Mouse (Mus musculus): ENCODE measurements at regions not wholly inside any gene's neighbourhood (a gene's known extent, or its start where the extent isn't known, plus 50 kb on each side); places are given as distances from the start of the nearest gene placed in this dataset.

DNA sequence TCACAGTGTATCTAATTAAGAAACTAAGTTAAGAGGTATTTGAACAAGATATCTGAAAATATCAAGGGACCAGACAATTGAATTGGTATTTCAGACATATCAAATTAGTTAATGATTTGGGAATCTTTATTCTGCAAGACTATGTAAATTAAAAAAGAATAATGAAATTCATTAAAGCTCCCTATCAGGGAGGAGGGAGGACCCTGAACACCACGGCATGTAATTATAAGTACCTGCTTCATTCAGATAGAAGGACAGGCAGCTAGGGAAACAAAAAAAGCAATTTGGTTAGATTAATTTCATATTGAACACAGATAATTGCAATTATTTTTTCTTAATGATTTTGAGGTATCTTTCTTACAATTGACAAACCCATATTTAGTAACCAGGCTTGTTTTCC, 1090.3 kb downstream of the Pla2g4a start:
- no peak for DNase-seq

DNA sequence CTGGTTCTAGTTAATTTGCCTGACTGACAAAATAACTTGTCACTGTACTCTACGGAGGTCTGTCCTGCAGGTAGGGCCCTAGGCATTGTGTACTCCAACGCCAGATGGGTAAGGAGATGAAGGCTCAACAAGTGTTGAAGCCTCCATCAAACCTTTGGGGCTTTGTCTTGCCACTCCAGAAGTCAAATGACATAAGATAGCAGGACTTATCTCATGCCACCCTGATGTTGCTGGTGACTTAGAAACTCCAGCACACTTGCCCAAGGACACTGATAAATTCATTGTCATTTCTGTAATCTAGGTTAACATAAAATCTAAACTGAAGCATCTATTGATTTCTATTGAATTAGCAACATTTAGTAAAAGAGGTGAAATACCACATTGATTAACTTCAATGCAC, 1097.5 kb downstream of the Pla2g4a start:
- no peak for DNase-seq

DNA sequence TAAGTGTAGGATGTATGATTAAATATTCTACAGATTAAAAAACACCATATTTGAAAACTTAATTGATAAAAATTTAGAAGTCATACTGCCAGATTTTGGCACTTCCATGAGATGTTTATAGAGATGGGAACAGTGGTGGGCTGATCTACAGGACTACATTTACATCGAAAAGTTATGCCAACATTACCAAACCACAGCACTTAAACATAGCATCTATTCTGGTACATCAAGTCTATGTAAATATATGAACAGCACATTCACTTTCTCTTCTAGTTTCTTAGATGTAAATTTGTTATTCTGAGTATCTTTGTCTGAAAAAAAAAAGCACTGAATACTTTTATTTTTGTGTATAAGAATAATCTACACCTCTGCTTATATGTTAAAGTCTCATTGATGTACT, 1108.1 kb downstream of the Pla2g4a start:
- DNase-seq = no peak

DNA sequence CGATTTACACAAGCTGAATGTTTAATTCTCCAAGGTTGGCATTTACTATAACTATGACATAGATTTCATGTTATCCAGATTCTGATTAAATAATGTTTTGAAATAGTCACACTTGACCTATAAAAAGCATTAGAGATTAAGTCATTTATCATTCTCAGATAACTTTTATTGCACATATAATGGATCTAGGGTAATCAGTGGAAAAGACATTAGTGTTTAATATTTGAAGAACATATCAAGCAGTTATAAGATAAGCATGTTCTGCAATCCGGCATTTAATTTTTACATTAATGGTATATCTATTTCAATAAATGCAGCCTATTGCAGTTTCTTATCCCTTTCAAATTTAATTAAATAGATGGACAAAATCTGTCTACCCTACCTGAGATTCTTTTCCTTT, 1114.5 kb downstream of the Pla2g4a start:
- no peak for DNase-seq

DNA sequence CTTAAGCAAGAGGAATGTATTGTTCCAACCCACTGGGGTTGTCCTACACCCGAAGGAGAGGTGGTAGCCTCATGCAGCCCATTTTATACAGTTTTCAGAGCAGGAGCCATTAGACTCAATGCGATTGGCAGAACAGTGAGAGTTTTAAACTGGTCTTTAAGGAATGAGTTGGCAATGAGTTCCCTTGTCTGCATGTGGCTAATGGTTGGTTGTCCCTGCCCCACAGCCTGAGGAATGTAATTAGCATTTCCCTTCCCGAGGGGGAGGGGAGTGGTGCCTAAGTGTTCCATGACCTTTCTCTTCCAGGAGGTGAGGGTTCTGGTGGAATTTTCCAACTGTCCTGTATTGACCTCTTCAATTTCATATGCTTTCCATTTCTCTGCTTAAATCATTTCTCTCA, 1137.9 kb downstream of the Pla2g4a start:
- no peak for DNase-seq

DNA sequence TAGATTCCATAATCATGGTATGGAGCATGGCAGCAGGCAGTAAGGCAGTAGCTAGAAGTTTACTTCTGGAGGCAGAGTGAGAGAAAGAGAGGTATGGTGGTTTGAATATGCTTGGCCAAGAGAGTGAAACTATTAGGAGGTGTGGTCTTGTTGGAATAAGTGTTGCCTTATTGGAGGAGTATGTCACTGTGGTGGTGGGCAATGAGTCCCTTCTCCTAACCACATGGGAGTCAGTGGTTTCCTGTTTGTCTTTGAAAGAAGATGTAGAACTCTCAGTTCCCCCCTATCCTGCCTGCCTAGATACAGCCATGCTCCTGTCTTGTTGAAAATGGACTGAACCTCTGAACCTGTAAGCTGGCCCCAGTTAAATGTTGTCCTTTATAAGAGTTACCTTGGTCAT, 1152.4 kb downstream of the Pla2g4a start:
- DNase-seq = no peak

DNA sequence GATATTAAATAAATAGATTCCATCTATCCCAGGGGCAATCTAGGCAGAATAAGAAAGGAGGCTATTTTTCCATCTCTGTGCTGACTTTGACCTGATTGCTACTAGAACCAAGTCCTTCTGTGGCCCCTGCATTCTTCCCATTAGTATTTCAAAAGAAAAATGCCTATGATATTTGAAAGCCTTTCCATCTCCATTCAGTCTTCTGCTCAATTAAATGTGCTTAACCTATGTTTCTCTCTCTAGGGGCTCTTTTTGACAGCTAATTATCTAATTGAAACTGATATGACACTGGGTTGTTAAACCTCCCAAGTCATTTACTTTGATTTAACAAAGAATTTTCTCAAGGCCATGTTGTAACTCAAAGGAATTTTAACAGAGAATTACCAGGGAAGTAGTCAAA, 1164.0 kb downstream of the Pla2g4a start:
- DNase-seq = no peak

DNA sequence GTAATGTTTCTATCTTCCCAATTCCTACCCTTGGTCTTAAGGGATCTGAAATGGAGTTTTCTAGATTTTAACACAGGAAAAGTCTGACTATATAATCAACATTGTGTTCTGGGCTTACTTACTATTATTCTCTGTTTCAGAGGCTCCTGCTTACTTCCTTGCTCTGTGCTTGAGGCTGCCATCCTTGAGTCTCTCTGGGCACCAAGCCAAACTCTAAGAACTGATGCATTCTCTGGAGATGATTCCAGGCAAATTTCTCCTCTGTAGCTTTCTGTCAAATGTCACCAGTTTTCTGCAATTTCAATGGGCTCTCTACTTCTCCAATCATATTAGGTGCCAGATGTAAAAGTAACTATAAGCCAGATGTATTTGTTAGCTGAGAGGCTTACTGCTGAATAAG, 1210.3 kb downstream of the Pla2g4a start:
- peak in 1 of 2 experiments; percentile 3 for DNase-seq

DNA sequence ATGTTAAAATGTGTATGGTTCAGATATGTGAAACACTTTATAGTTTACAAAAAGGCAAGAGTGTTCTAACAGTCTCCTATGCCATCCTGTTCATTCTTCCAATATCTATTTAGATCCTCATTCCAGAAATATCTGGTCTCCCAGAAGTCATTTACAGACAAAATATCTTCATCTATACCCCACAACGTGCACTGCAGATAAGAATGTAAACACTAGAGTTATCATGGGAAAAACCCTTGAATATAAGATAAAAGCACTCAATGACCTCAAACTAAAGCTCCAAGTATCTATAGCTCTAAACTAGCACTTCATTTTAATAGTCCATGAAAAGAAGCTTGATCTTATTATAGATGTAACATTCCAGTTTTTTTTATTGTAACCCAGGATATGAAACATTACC, 1239.0 kb downstream of the Pla2g4a start:
- no peak for DNase-seq

DNA sequence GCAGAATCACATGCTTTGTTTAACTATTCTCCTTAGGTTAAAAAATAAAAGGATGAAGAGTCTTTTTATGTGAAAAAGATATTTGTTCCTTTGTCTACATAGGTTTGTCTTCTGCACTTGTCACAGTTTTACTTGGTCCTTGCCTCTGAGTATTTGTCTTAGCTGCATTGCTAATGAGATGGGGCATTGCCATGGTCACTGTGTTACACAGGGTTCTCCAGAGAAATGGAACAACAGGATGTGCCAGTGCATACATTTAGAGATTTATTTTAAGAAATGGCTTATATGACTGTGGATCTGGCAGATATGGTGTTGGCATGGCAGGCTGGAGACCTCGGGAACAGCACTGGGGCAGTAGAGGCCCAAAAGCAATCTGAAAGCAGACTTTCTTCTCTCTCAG, 1239.7 kb downstream of the Pla2g4a start:
- no peak for DNase-seq

DNA sequence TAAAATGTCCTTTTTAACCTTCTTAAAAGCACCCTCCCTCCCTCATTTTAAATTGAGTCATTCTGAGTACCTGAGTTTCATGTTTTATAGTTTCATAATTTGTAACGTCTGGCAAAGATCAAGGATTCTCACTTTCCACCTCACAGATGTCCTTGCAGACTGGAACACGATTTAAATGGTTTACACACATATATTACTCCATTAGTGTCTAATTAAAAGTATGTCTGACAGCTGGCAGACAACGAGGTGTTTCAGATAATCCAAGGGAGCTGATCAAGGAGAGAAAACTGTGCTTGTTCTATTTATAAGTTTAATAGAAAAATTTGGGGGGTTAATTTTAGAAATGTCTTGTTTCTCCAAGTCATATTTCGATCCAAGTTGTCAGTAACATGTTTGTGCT, 1240.1 kb downstream of the Pla2g4a start:
- no peak for DNase-seq

DNA sequence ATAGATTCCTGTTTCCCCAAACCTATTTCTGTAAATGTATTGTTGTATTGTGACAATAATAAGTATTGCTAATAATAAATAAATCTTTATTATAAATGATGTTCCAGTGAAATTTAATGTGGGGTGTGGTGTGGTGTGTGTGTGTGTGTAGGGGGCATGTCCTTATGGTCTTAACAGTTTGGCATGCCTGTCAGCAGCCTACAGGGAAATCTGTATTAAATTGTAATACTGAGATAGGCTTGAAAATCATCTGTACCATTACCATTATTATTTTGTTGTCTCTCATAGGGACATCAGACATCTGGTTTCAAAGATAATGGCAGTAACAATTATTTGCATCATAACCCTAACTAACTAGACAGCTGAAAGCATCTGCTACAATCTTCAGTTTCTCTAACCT, 1253.0 kb downstream of the Pla2g4a start:
- DNase-seq = no peak

DNA sequence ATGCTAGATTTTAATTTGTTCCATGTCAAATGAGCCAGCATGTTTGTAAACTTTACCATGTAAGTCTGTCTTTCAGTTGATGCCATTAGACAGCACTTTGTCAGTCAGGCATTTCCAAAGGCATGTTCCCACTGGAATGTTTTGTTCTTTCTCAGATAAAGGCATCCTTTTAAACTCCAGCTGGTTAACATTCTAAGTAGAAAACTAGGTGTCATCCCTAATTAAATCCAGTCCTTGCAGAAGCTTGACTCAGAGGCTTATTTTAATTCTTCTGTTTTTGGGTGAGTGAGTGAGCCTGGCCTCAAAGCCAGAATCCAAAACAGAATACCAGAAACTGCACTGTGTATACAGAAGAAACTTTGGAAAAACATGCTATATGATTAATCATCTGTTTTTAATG, 1253.4 kb downstream of the Pla2g4a start:
- DNase-seq = no peak

DNA sequence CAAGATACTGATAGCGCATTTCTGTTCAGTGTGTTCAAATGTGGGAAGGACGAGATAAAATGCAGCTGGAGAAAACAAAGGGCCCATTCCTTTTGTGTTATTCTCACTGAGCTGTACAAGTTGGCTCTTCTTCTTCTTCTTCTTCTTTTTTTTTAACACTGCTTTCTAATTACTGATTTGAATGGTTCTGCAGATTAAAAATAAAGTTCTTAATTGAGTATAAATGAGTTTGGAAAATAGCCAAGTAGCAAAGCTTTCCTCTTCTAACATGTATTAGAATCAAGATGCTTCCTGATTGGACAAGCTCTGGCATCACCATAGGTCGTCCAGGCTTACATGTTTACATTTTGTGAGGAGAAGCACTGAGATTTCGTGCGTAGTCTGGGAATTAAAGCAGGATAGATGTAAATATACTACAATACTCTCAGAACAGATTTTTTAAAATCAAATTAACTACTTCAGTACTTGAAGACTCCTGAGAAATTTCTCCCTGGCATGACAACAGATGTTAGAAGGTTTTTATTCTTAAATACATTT, 1254.8 kb downstream of the Pla2g4a start:
- DNase-seq = no peak

DNA sequence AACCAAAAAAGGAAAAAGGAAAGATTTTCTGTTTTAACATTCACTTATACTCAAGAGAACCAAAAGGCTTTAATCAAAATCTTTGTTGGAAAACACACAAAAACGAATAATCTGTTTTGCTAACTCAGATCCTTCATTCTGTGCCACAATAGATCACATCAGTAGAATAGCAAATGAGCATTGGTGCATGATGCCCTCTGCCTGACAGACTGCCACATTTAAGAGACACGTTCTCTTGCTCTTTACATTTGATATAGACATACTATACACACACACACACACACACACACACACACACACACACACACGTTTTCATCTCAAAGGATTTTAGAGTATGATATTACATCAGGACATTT, 1260.5 kb downstream of the Pla2g4a start:
- no peak for DNase-seq

DNA sequence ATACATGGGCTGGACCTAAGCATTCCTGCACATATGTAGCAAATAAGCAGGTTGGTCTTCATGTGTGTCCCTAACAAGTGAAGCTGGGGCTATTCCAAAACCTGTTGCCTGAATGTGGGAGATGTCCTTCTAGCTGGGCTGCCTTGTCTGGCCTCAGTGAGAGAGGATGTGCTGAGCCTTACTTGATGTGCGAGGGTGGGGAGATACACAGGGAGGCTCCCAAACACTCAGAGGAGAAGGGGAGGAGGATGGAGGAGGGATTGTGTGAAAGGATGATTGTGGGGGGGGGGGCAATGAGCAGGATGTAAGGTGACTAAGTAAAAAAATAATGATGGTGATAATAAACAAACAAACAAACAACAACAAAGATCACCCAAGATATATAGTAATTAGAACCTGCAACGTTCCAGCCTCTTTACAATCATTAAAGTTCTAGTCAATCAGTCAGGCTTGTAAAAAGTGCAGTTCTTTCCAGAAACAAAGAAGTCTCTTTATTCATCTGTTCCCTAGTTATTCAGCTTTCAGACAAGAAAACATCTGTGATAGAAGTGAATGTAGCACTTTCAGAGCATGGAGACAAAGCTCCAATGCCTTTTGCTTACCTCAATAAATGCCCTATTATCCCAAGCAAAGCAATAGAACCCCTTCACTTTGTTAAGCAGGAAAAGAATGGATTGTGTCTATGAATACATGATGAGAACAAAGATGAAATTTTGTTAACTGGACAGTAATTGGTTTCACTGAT, 1261.1 kb downstream of the Pla2g4a start:
- no peak for DNase-seq

DNA sequence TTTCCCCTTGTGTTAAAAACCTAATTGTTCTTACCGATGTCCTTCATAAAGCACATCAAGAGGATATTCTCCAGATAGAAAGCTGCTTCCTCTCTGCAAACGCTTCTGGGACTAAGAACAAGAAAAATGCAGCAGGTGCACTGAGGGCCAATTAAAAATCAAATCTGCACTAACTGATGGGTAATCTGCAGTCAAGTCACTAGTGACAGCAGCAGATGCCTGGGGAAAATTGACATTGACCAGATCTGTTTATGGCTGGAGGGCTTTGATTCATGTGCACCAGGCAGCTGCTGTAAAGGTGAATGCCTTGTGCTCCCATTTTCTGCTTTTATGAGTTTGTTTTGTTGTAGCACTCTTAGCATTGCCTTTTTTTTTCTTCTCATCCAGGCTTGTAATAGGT, 1271.0 kb downstream of the Pla2g4a start:
- DNase-seq = no peak

DNA sequence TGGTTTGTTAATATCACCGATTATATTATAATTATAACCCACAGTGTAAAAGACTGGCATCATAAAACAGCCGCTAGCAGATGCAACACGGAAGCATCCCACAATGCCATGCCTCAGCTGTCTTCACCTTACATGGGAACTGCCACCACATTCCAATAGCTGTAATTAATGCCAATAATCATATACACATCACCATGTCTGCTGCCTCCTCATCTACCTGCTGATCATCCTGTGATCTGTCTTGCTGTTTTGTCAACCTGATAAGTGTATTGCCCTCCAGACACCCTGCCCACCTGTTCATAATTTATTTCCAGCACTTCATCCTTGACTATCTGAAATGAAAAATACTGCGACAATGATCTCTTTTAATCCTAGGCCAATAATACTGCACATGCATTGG, 1271.5 kb downstream of the Pla2g4a start:
- DNase-seq = no peak

DNA sequence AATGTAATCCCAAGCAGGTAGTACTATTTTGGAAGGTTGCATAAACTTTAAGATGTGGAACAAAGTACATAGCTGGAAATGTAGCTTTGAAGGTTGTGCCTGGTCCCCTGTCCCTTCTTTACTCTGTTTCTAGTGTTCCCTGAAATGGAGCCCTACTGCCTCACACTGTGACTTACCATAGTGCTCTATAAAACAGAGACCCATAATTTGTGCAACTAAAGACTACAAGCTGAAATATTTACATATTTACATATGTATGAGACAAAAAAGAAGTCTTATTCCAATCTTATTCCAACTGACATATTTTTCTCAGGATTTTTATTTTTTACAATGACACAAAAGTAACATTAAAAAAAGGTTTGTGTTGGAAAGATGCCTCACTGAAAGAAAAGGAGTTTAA, 1285.6 kb downstream of the Pla2g4a start:
- DNase-seq = no peak

DNA sequence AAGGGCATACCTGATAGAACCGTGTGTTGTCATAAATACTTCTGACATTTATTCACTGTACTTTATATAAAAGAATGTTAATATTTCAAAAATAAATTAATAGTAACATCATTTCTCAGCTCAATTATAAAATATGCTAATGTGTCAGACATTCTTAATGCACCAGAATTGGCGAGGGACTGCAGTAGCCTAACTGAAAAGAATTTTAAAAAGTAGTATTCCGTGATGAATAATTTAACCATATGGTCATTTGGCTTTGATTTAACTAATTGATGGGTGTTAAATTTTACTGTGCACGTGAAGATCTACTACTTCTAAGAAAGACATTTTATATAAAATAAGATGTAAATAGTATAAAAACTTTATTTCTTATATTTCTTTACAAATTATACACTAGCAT, 1296.7 kb downstream of the Pla2g4a start:
- no peak for DNase-seq

DNA sequence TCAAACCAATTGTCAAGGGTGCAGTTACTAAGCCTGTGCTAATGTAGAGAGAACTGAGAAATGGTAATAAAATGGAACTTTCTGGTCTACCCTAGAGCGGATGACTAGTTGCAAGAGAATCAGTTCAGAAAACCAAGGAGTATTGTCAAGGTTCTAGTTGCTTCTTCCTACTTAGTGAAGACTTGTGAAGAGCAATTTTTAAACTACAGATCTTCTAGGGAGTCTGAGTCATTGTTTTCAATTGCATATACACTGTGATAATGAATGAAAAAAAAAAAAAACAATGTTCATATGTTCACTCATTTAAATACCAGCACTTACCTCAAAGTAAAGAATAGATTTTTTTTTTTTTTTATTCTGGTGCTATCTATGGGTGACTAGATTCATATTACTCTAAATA, 1304.1 kb downstream of the Pla2g4a start:
- no peak for DNase-seq
